Mouse (Mus musculus): ENCODE measurements at regions not wholly inside any gene's neighbourhood (a gene's known extent, or its start where the extent isn't known, plus 50 kb on each side); places are given as distances from the start of the nearest gene placed in this dataset.

DNA sequence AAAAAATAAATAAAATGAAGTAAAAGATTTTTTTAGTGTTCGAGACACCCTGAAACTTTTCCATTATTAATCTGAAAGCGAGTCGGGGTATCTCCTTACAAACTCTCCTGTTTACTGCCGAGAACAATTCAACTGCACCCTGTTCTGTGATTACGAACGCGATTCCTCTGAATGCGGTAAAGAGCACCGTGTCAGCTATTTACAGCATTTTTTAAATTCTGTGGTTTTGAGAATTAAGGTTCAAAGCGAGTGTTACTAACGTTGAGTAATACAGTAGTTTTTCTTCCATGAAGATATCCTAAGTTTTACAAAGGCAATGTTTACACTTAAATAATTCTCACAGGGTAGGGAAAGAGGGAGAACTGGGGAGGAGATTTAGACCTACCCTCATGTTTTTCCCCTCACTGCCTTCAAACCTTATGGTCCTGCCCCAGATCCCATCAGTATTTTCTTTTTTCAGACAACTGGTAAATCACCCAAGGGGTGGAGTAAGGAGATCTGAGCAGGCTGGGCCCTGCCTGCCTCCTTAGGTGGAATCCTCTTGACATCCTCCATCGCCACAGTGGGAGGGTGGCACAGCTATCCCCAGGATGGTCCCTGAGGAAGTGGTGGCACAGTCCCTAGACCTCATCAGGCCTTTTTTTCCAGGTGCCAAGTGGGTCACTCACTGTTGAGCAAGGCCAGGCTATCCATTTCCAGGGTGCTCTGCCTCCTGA lies 89.9 kb upstream of the Cited2 start:
- no peak for TF ChIP-seq EP300 (IDR thresholded peaks at IDR 0.05; ENCODE audit: insufficient read depth, low read depth, low read length)
- TF ChIP-seq POLR2A (IDR thresholded peaks at IDR 0.05; ENCODE audit: insufficient read depth, low read depth, low read length): no peak

Measured in heart, adult 2 months (tissue).